Mouse (Mus musculus) erythroblast, embryonic 14.5 days (primary cell): ENCODE data around the gene Tff2.

Source experiments
- GATA1 ChIP-seq: IDR thresholded peaks from 2 replicates; pipeline ENCODE4 v1.6.1; 2012; ENCODE audit warnings: low read length, inconsistent platforms, mixed read lengths
- TAL1 ChIP-seq: IDR thresholded peaks from 3 replicates; pipeline ENCODE4 v1.6.1; 2012; ENCODE audit warnings: low read length, inconsistent platforms, mixed read lengths

DNA sequence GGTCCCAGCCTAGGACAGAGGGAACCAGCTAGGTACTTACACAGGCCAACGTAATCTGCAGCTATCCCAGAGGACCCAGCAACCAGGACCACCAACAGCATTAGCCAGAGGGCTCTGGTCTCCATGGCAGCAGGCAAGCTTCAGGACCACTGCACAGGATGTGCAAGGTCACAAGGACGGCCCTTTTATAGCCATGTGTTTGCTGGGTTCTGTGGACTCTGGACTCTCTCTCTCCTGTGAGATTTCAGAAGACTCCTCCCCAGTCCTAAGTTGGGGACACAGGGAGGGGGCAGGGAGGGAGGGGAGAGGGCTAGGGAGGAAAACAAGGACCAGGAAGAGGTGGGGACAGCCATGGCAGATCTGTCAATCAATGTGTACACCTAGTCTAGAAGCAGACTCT, 14.6 kb downstream of the Tff2 start, which contains the start of gene Tff3:
- TF ChIP-seq TAL1 (no peak), GATA1 (no peak)
